Mouse (Mus musculus): ENCODE data around the gene Dbh. TPM values are rescaled to one million over a fixed set of nuclear protein-coding genes. Genes with fewer than 3 reads are reported as not detected.

The Dbh gene
- polyA plus RNA-seq, 1 experiment from 2014 or later, result 0.43 TPM

- 62% methylated on average over 2 of the region's 2 CpGs for WGBS
- no peak overlapping the region for H3K9ac ChIP-seq (replicated peaks; ENCODE audit: low read depth, low read length)
- H3K9me3 ChIP-seq (ENCODE audit: control insufficient read depth, low read depth, low read length), result no peaks in the 10 kb centered on the region
- H3K4me3 ChIP-seq (ENCODE audit: low read depth, low read length), result no peak overlapping the region
- ATAC-seq (ENCODE audit: insufficient number of reproducible peaks, insufficient read depth, low FRiP score, low read depth), result no peak
- H3K27ac ChIP-seq (ENCODE audit: low read length), result no peak overlapping the region
- H3K36me3 ChIP-seq (ENCODE audit: control insufficient read depth, insufficient read depth, low read length), result no peaks in the 10 kb centered on the region
- H3K4me2 ChIP-seq (replicated peaks; ENCODE audit: low read depth, low read length), result no peak overlapping the region
- H3K4me1 ChIP-seq (ENCODE audit: control insufficient read depth, insufficient read depth, low read length), result 0 out of 2 replicates have a peak, but pooled peaks cover 6% of the 10 kb centered on the region
- H3K27me3 ChIP-seq (ENCODE audit: control insufficient read depth, insufficient read depth, low read length), result no peaks in the 10 kb centered on the region
These were observed 9.2 kb downstream of the Dbh start for GRCm38 (mm10) chr2:27174242-27174641.

DNA sequence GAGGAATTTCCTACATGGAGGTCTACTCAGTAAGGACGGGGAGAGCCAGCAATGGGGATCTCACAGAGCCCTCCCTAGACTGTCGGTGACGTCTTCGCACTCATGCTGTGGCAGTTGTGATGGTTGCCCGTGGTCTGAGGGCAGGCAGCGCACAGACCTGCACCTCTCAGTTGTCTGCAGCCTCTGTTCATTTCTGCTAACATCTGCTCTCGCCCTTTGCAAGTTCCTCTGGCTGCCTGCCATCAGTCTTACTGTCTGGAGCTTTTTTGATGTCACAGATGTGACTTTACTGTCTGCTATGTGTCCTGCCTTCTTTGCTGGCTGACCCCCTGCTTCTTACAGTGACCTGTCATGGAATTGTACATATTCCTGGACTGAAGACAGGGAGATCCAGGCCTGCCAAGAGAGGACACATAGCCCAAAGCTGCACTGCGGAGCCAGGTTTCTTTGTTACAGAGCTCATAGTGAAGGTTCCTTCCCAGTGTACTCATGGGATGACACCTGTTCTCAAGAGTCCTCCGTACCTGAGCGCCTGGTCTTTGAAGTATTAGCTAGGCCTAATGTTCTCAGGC is 10.7 kb downstream of the Dbh start:
- H3K9ac ChIP-seq (replicated peaks; ENCODE audit: low read depth, low read length), result no peak overlapping the region
- WGBS, result 72% methylated on average over 10 of the region's 10 CpGs
- H3K36me3 ChIP-seq (ENCODE audit: control insufficient read depth, insufficient read depth, low read length), result no peaks in the 10 kb centered on the region
- H3K4me1 ChIP-seq (ENCODE audit: control insufficient read depth, insufficient read depth, low read length), result 0 out of 2 replicates have a peak, but pooled peaks cover 6% of the 10 kb centered on the region
- no peak overlapping the region for H3K4me3 ChIP-seq (ENCODE audit: low read depth, low read length)
- ATAC-seq (ENCODE audit: insufficient number of reproducible peaks, insufficient read depth, low FRiP score, low read depth), result no peak
- no peaks in the 10 kb centered on the region for H3K27me3 ChIP-seq (ENCODE audit: control insufficient read depth, insufficient read depth, low read length)
- H3K9me3 ChIP-seq (ENCODE audit: control insufficient read depth, low read depth, low read length), result no peaks in the 10 kb centered on the region
- no peak overlapping the region for H3K27ac ChIP-seq (ENCODE audit: low read length)
- no peak overlapping the region for H3K4me2 ChIP-seq (replicated peaks; ENCODE audit: low read depth, low read length)

- H3K4me3 ChIP-seq (ENCODE audit: low read depth, low read length), result no peak overlapping the region
- H3K9me3 ChIP-seq (ENCODE audit: control insufficient read depth, low read depth, low read length), result no peaks in the 10 kb centered on the region
- H3K4me1 ChIP-seq (ENCODE audit: control insufficient read depth, insufficient read depth, low read length), result peaks cover 10% of the 10 kb centered on the region; the same call in 1 of the 2 replicates
- H3K36me3 ChIP-seq (ENCODE audit: control insufficient read depth, insufficient read depth, low read length), result no peaks in the 10 kb centered on the region
- H3K27me3 ChIP-seq (ENCODE audit: control insufficient read depth, insufficient read depth, low read length), result no peaks in the 10 kb centered on the region
- H3K9ac ChIP-seq (replicated peaks; ENCODE audit: low read depth, low read length), result no peak overlapping the region
- no peak overlapping the region for H3K4me2 ChIP-seq (replicated peaks; ENCODE audit: low read depth, low read length)
- H3K27ac ChIP-seq (ENCODE audit: low read length), result no peak overlapping the region
- ATAC-seq (ENCODE audit: insufficient number of reproducible peaks, insufficient read depth, low FRiP score, low read depth), result 0 out of 2 replicates have a peak, but pooled peaks have one; percentile 10
- 69% methylated on average over 8 of the region's 8 CpGs for WGBS
These were observed 14.1 kb downstream of the Dbh start for GRCm38 (mm10) chr2:27179101-27179500.

GRCm38 (mm10) chr2:27181907-27182306 is 16.9 kb downstream of the Dbh start:
- Histone ChIP-seq H3K9me3 (ENCODE audit: control insufficient read depth, low read depth, low read length) (no peaks in the 10 kb centered on the region), H3K9ac (replicated peaks; ENCODE audit: low read depth, low read length) (no peak overlapping the region), H3K36me3 (ENCODE audit: control insufficient read depth, insufficient read depth, low read length) (no peaks in the 10 kb centered on the region), H3K4me3 (ENCODE audit: low read depth, low read length) (no peak overlapping the region), H3K4me1 (ENCODE audit: control insufficient read depth, insufficient read depth, low read length) (peaks cover 10% of the 10 kb centered on the region; the same call in 1 of the 2 replicates), H3K27me3 (ENCODE audit: control insufficient read depth, insufficient read depth, low read length) (no peaks in the 10 kb centered on the region), H3K27ac (ENCODE audit: low read length) (no peak overlapping the region), H3K4me2 (replicated peaks; ENCODE audit: low read depth, low read length) (no peak overlapping the region)
- 45% methylated on average over 4 of the region's 4 CpGs for WGBS
- no peak for ATAC-seq (ENCODE audit: insufficient number of reproducible peaks, insufficient read depth, low FRiP score, low read depth)

DNA sequence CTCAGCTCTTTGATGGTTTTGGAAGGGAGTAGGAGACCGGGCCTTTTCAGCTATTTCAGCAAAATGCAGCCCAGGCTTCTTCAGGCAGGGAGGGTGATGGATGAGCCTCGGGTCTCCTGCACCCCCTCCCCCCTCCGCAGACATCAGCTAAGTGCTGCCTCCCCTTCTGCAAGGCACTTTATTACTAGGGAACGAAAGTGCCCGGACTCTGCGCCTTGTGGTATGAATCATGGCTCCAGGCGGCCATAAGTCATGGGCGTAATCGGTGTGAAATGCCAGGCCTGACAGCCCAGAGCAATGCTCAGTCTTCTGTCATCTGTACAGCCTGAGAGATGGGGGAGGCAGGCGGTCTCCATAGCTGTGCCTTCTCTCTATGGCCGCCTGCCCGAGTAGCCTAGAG is 18.7 kb downstream of the Dbh start:
- H3K27ac ChIP-seq (ENCODE audit: low read length), result no peak overlapping the region
- peak; percentile 59; the same call in 1 of the 2 replicates for ATAC-seq (ENCODE audit: insufficient number of reproducible peaks, insufficient read depth, low FRiP score, low read depth)
- H3K9me3 ChIP-seq (ENCODE audit: control insufficient read depth, low read depth, low read length), result no peaks in the 10 kb centered on the region
- H3K4me2 ChIP-seq (replicated peaks; ENCODE audit: low read depth, low read length), result no peak overlapping the region
- 27% methylated on average over 12 of the region's 12 CpGs for WGBS
- H3K27me3 ChIP-seq (ENCODE audit: control insufficient read depth, insufficient read depth, low read length), result no peaks in the 10 kb centered on the region
- H3K36me3 ChIP-seq (ENCODE audit: control insufficient read depth, insufficient read depth, low read length), result no peaks in the 10 kb centered on the region
- H3K4me3 ChIP-seq (ENCODE audit: low read depth, low read length), result no peak overlapping the region
- H3K4me1 ChIP-seq (ENCODE audit: control insufficient read depth, insufficient read depth, low read length), result peaks cover 7% of the 10 kb centered on the region; the same call in 1 of the 2 replicates
- H3K9ac ChIP-seq (replicated peaks; ENCODE audit: low read depth, low read length), result no peak overlapping the region

DNA sequence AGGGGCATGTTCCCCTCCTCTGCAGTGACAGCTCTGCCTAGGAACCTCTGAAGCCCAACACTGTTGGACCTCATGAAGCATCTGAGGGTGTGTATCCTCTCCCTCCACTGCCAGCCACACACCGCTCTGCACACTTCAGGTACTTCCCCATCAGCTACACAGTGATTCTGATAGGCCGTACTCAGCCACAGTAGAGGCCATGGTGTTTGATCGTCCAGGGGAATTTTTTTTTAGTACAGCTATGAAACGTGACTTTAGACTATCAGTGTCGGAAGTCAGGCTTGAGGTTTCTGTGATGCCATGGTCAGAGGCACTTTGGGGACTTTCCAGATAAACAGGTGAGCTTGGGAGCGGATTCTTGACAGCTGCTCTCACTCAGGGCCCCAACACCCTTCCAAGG is 22.5 kb downstream of the Dbh start:
- H3K27ac ChIP-seq (ENCODE audit: low read length), result no peak overlapping the region
- no peak overlapping the region for H3K9ac ChIP-seq (replicated peaks; ENCODE audit: low read depth, low read length)
- H3K4me1 ChIP-seq (ENCODE audit: control insufficient read depth, insufficient read depth, low read length), result peaks cover 4% of the 10 kb centered on the region; the same call in 1 of the 2 replicates
- H3K27me3 ChIP-seq (ENCODE audit: control insufficient read depth, insufficient read depth, low read length), result no peaks in the 10 kb centered on the region
- WGBS, result 78% methylated on average over 6 of the region's 6 CpGs
- no peak overlapping the region for H3K4me2 ChIP-seq (replicated peaks; ENCODE audit: low read depth, low read length)
- H3K9me3 ChIP-seq (ENCODE audit: control insufficient read depth, low read depth, low read length), result no peaks in the 10 kb centered on the region
- H3K4me3 ChIP-seq (ENCODE audit: low read depth, low read length), result no peak overlapping the region
- no peaks in the 10 kb centered on the region for H3K36me3 ChIP-seq (ENCODE audit: control insufficient read depth, insufficient read depth, low read length)
- no peak for ATAC-seq (ENCODE audit: insufficient number of reproducible peaks, insufficient read depth, low FRiP score, low read depth)

DNA sequence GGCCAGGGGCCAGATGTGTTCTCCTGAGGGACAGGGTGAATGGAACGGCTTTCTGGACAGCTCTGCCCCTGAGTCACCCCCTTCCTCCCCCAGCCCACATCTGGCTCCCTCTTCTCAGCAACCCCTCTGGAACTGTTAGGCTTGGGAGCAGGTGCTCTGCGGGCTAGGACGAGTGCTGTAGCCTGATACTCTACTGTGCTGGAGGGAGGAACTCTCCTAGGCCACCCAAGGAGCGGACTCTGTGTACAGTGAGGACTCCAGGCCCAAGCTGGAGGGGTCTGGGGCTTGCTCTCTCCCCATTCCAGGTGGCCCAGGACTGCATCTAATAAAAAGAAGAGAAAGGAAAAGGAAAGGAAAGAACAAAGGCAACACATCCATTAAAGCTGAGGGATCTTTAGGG is 25.0 kb downstream of the Dbh start:
- H3K9me3 ChIP-seq (ENCODE audit: control insufficient read depth, low read depth, low read length), result no peaks in the 10 kb centered on the region; the same call in 1 of the 2 replicates
- no peak overlapping the region for H3K9ac ChIP-seq (replicated peaks; ENCODE audit: low read depth, low read length)
- no peak overlapping the region for H3K4me2 ChIP-seq (replicated peaks; ENCODE audit: low read depth, low read length)
- no peak overlapping the region for H3K27ac ChIP-seq (ENCODE audit: low read length)
- H3K27me3 ChIP-seq (ENCODE audit: control insufficient read depth, insufficient read depth, low read length), result no peaks in the 10 kb centered on the region
- H3K4me3 ChIP-seq (ENCODE audit: low read depth, low read length), result no peak overlapping the region
- no peak for ATAC-seq (ENCODE audit: insufficient number of reproducible peaks, insufficient read depth, low FRiP score, low read depth)
- no peaks in the 10 kb centered on the region for H3K4me1 ChIP-seq (ENCODE audit: control insufficient read depth, insufficient read depth, low read length)
- no peaks in the 10 kb centered on the region for H3K36me3 ChIP-seq (ENCODE audit: control insufficient read depth, insufficient read depth, low read length)
- WGBS, result 47% methylated on average over 4 of the region's 4 CpGs

DNA sequence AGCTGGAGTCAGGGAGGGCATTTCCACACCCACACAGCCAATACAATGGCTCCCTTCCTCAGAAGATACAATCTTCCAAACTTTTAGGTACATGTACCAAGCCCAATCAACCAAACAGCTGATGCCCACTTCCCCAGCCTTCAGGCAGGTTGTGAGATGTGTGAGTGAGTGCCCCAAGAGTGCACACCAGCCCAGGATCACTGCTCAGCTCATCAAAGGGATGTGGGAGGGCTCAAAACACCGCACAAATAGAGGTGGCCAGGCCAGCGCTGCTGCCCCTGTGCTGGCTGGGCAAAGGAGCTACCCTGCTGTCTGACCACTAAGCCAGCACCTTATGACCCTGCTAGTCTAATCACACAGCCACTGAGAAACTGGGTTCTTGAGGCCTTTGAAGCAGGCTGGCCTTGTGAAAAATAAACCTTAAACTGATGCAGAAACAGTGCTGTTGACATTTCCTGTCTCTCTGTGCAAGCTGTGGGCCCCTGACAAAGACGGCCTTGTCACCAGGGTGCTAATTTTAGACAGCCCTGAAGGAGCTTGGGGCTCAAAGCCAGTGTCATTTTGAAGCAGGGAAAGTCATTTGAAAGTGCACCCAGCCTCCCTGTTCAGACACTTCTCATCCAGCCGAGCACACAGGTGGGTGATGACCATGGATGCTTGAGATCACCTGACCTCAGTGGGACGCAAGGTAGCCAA is 33.7 kb downstream of the Dbh start:
- H3K4me1 ChIP-seq (ENCODE audit: control insufficient read depth, insufficient read depth, low read length), result no peaks in the 10 kb centered on the region
- no peak overlapping the region for H3K4me3 ChIP-seq (ENCODE audit: low read depth, low read length)
- H3K27me3 ChIP-seq (ENCODE audit: control insufficient read depth, insufficient read depth, low read length), result no peaks in the 10 kb centered on the region
- WGBS, result 48% methylated on average over 5 of the region's 5 CpGs
- no peak overlapping the region for H3K9ac ChIP-seq (replicated peaks; ENCODE audit: low read depth, low read length)
- no peak for ATAC-seq (ENCODE audit: insufficient number of reproducible peaks, insufficient read depth, low FRiP score, low read depth)
- no peaks in the 10 kb centered on the region; the same call in 1 of the 2 replicates for H3K9me3 ChIP-seq (ENCODE audit: control insufficient read depth, low read depth, low read length)
- no peak overlapping the region for H3K4me2 ChIP-seq (replicated peaks; ENCODE audit: low read depth, low read length)
- H3K27ac ChIP-seq (ENCODE audit: low read length), result no peak overlapping the region
- H3K36me3 ChIP-seq (ENCODE audit: control insufficient read depth, insufficient read depth, low read length), result no peaks in the 10 kb centered on the region

Measured in stomach, embryonic 14.5 days (tissue).